Comparison of ENCODE assay signal across 8 mouse cellular contexts in the genomic region with DNA sequence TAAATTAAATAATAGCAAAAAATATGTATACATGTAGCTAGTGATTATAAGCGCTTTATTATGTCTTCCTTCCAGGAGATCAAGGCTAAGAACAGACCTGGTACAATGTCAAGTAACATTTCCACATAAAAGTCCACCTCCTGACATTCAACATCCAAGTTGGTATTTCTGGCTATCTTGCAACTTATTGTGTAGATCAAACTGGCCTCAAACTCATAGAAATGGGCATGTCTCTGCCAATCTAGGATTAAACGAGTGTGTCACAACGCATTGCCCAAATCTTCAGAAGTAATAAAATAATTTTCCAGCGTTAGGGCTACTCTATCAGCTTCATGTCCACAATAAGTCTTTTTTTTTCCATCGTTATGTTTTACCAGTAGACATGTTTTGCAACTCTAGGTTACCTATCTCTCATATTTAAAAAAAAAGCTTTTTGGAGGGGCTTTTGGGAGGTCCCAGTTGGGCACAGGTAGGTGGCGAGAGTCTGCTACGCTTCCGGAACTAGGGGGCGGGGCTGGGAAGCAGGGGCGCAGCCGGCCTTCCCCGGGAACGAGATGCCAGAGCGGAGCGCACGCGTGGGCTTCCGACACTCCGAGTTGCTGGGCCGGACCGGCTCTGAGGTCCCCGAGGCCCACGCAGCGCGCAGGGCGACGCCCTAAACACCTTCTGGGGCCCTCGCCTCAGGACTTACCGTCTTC. TPM values are rescaled to one million over a fixed set of nuclear protein-coding genes. Genes with fewer than 3 reads are reported as not detected.
A peak's percentile ranks its signal among the peaks of the same experiment; 100 is the strongest.
DNase-seq lines count a peak whose midpoint lies in the region; ATAC-seq lines count a peak whose summit lies in the region.

No protein-coding gene starts in this region.

- H3K27ac ChIP-seq in heart, embryonic 15.5 days, result peak overlapping the region; percentile 83
- H3K27ac ChIP-seq in limb, embryonic 10.5 days, result peak overlapping the region; percentile 95
- H3K27ac ChIP-seq in stomach, embryonic 14.5 days (ENCODE audit: low read length), result peak overlapping the region; percentile 87

- no peaks in the 10 kb centered on the region for H3K9me3 ChIP-seq in heart, embryonic 15.5 days (replicated peaks)
- H3K9me3 ChIP-seq in limb, embryonic 10.5 days (replicated peaks), result no peaks in the 10 kb centered on the region
- H3K9me3 ChIP-seq in stomach, embryonic 14.5 days (ENCODE audit: control insufficient read depth, low read depth, low read length), result no peaks in the 10 kb centered on the region

- WGBS in heart, embryonic 15.5 days, result 6% methylated on average over 29 of the region's 29 CpGs
- 8% methylated on average over 29 of the region's 29 CpGs for WGBS in limb, embryonic 10.5 days
- 7% methylated on average over 29 of the region's 29 CpGs for WGBS in stomach, embryonic 14.5 days

- H3K27me3 ChIP-seq in heart, embryonic 15.5 days, result no peaks in the 10 kb centered on the region
- no peaks in the 10 kb centered on the region for H3K27me3 ChIP-seq in limb, embryonic 10.5 days (ENCODE audit: low read depth, poor library complexity, severe bottlenecking)
- H3K27me3 ChIP-seq in stomach, embryonic 14.5 days (ENCODE audit: control insufficient read depth, insufficient read depth, low read length), result no peaks in the 10 kb centered on the region

- H3K4me2 ChIP-seq in heart, embryonic 15.5 days, result peak overlapping the region; percentile 92
- H3K4me2 ChIP-seq in stomach, embryonic 14.5 days (replicated peaks; ENCODE audit: low read depth, low read length), result peak overlapping the region; percentile 63

- H3K36me3 ChIP-seq in heart, embryonic 15.5 days, result peaks cover 14% of the 10 kb centered on the region
- peaks cover 20% of the 10 kb centered on the region for H3K36me3 ChIP-seq in limb, embryonic 10.5 days
- peaks cover 8% of the 10 kb centered on the region for H3K36me3 ChIP-seq in stomach, embryonic 14.5 days (ENCODE audit: control insufficient read depth, insufficient read depth, low read length)

- H3K9ac ChIP-seq in heart, embryonic 15.5 days, result peak overlapping the region; percentile 76
- H3K9ac ChIP-seq in stomach, embryonic 14.5 days (replicated peaks; ENCODE audit: low read depth, low read length), result peak overlapping the region; percentile 77

- peaks cover 7% of the 10 kb centered on the region for H3K4me1 ChIP-seq in heart, embryonic 15.5 days (replicated peaks)
- peaks cover 16% of the 10 kb centered on the region for H3K4me1 ChIP-seq in limb, embryonic 10.5 days
- 0 out of 2 replicates have a peak, but pooled peaks cover 3% of the 10 kb centered on the region for H3K4me1 ChIP-seq in stomach, embryonic 14.5 days (ENCODE audit: control insufficient read depth, insufficient read depth, low read length)

- DNase-seq in cerebellum, adult 11-12 months, result peak; percentile 16
- DNase-seq in Muller cell, postnatal 12 days (ENCODE audit: inconsistent ontology term), result peak; percentile 64
- peak; percentile 78 for DNase-seq in embryo, embryonic 11 days
- peak; percentile 68 for DNase-seq in limb, embryonic 10.5 days (ENCODE audit: low spot score)
- peak; percentile 35 for DNase-seq in mesoderm, embryonic 11.5 days (ENCODE audit: low read depth, low spot score)

- no peak; the same call in 1 of the 2 replicates for ATAC-seq in cerebellum, adult (ENCODE audit: insufficient number of reproducible peaks, low FRiP score, low TSS enrichment)
- peak; percentile 46 for ATAC-seq in heart, embryonic 15.5 days (replicated peaks; ENCODE audit: insufficient number of reproducible peaks, insufficient read depth, low FRiP score, low read depth)
- peak; percentile 64; the same call in 1 of the 2 replicates for ATAC-seq in stomach, embryonic 14.5 days (ENCODE audit: insufficient number of reproducible peaks, insufficient read depth, low FRiP score, low read depth)

- peak overlapping the region; percentile 79 for H3K4me3 ChIP-seq in heart, embryonic 15.5 days
- H3K4me3 ChIP-seq in limb, embryonic 10.5 days, result peak overlapping the region; percentile 76
- H3K4me3 ChIP-seq in stomach, embryonic 14.5 days (ENCODE audit: low read depth, low read length), result peak overlapping the region; percentile 77

RNA-seq across cellular contexts. Expression of a gene that starts 0.7 kb away (rescaled TPM):
- 17.3 and 19.5 TPM in 2 replicates for polyA plus RNA-seq in heart, embryonic 15.5 days (2015; fragmentation: Nextera tagmentation; extraction: Ambion mirVana)
- 24.2 and 28.1 TPM in 2 replicates for polyA plus RNA-seq in limb, embryonic 10.5 days (2016; fragmentation: Nextera tagmentation; extraction: Ambion mirVana)
- polyA plus RNA-seq in stomach, embryonic 14.5 days (2014; fragmentation: Nextera tagmentation; extraction: Ambion mirVana), result 28.9 and 32.8 TPM in 2 replicates

RNA-seq across cellular contexts. Expression of a gene that starts 14.2 kb away (rescaled TPM):
- polyA plus RNA-seq in heart, embryonic 15.5 days (2015; fragmentation: Nextera tagmentation; extraction: Ambion mirVana), result not detected in 2 replicates
- not detected in 2 replicates for polyA plus RNA-seq in limb, embryonic 10.5 days (2016; fragmentation: Nextera tagmentation; extraction: Ambion mirVana)
- not detected in 2 replicates for polyA plus RNA-seq in stomach, embryonic 14.5 days (2014; fragmentation: Nextera tagmentation; extraction: Ambion mirVana)

Comparison
In these comparisons a context has a peak if more than half of its experiments do, and no peak if none do; other contexts are left out.
1. DNase-seq: peak in every context shown above with its lines; median percentile 78 in embryo, embryonic 11 days; 68 in limb, embryonic 10.5 days; 64 in Muller cell, postnatal 12 days; 35 in mesoderm, embryonic 11.5 days; 16 in cerebellum, adult 11-12 months.